Mouse (Mus musculus) forebrain, postnatal 0 days (tissue): ENCODE results near the gene Eif3m. TPM values are rescaled to one million over a fixed set of nuclear protein-coding genes. Genes with fewer than 3 reads are reported as not detected.
A peak's percentile ranks its signal among the peaks of the same experiment; 100 is the strongest.

Experiments used
- ATAC-seq: fragments of 200-750 bp; cut with Nextera tagmentation; 2 replicates; pipeline ENCODE4 v1.8.0; 2017; ENCODE audit warnings: mild to moderate bottlenecking, moderate library complexity
- DNase-seq: peaks from one replicate; pipeline ENCODE4 v3.0.0-alpha.2; 2015
- H3K27ac ChIP-seq: fragments of 300-500 bp; sonication (generic); 2 replicates; pipeline ENCODE4 v1.5.1; 2014; ENCODE audit warnings: low read depth, mild to moderate bottlenecking, antibody characterized with exemption, low read length, moderate library complexity, mixed read lengths
- H3K27me3 ChIP-seq: fragments of 300-500 bp; sonication (generic); 2 replicates; pipeline ENCODE4 v1.6.1; 2014; ENCODE audit warnings: mild to moderate bottlenecking, low read length, mixed read lengths; ENCODE audit not compliant: insufficient read depth
- H3K36me3 ChIP-seq: fragments of 300-500 bp; sonication (generic); 2 replicates; pipeline ENCODE4 v1.6.1; 2014; ENCODE audit warnings: mild to moderate bottlenecking, moderate library complexity; ENCODE audit not compliant: insufficient read depth
- H3K4me1 ChIP-seq: fragments of 300-500 bp; sonication (generic); 2 replicates; pipeline ENCODE4 v1.6.1; 2014; ENCODE audit warnings: antibody characterized with exemption; ENCODE audit not compliant: insufficient read depth
- H3K4me2 ChIP-seq: fragments of 300-500 bp; sonication (generic); 2 replicates; pipeline ENCODE4 v1.6.1; 2014; ENCODE audit warnings: low read depth, mild to moderate bottlenecking, moderate library complexity
- H3K4me3 ChIP-seq: fragments of 300-500 bp; sonication (generic); 2 replicates; pipeline ENCODE4 v1.5.1; 2014; ENCODE audit warnings: low read depth, low read length, mixed read lengths
- H3K9ac ChIP-seq: fragments of 300-500 bp; sonication (generic); 2 replicates; pipeline ENCODE4 v1.6.1; 2014; ENCODE audit warnings: mild to moderate bottlenecking
- H3K9me3 ChIP-seq: fragments of 300-500 bp; sonication (generic); 2 replicates; pipeline ENCODE4 v1.6.1; 2016; ENCODE audit warnings: low read length
- CTCF ChIP-seq: sonication (generic); IDR thresholded peaks from 2 replicates; pipeline ENCODE4 v1.5.1; 2016; ENCODE audit warnings: antibody characterized with exemption, control low read depth, low read depth
- WGBS: fragments of 180-500 bp; shearing (Covaris S2); extraction: QIAGEN DNeasy Blood & Tissue Kit; methylation state at CpG from one replicate; pipeline ENCODE4 v1.1.7; 2014; 5-methylcytosine and 5-hydroxymethylcytosine counted together
- polyA plus RNA-seq: library from polyadenylated mRNA; unstranded; fragments of >200 nt; fragmentation: Nextera tagmentation; extraction: Ambion mirVana; gene quantifications from 2 replicates; pipeline ENCODE4 v1.2.1, GENCODE M21; 2015
- total RNA-seq: library from RNA; depleted of rRNA; stranded (reverse); fragments of >200 nt; gene quantifications from 2 replicates; pipeline ENCODE4 v1.2.3, GENCODE M21; 2014

Gene Eif3m
- total and polyA plus RNA-seq, 2 experiments from 2014 or later: 191 to 192 TPM

- DNase-seq (no peak), ATAC-seq (no peak)
- Histone ChIP-seq H3K4me3 (no peak overlapping the region), H3K9ac (no peak overlapping the region), H3K27ac (no peak overlapping the region), H3K9me3 (no peaks in the 10 kb centered on the region), H3K27me3 (no peaks in the 10 kb centered on the region), H3K4me1 (peaks cover 9% of the 10 kb centered on the region), H3K4me2 (no peak overlapping the region), H3K36me3 (peaks cover 11% of the 10 kb centered on the region)
- 88% methylated on average over 3 of the region's 3 CpGs for WGBS
- TF ChIP-seq CTCF: no peak
These were observed 922 bp upstream of the Eif3m start for GRCm38 (mm10) chr2:105017802-105018201.

DNA sequence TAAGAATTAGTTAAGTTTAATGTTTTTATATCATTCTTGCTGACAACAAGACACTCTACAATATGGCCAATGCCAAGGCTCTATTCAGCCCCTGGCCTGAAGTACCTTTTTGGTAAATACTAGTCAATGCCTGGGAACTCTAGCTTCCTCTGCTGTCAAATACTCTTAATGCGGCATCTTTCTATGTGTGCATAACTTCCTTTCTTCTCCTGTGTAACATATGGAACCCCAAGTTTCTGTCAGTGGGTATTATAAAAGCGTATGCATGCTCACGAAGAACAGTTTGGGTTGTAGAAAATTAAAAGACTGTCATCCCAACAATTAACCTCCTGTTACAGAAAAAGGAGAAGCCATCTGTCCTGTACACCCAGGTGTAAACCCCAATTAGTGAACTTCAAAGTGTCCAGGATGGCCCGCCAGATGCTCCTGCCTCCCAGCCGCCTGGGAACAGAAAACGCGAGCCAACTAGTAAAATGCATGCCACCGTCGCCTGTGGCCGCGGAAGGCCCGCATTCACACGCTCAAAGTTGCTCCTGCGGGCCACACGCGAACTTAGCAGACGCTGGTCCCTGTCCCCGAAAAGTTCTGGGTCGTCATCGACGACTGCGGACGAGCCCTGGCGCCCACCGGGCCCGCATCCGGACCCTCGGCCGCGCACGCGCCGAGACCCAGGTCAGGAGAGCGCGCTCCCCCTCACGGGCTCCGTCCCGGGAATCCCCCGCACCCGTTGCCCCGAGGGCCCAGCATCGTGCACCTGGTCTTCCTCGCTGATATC, 501 bp downstream of the Eif3m start:
- peak overlapping the region; percentile 66 for H3K4me2 ChIP-seq
- peaks cover 9% of the 10 kb centered on the region for H3K4me1 ChIP-seq
- peak; percentile 72 for ATAC-seq
- peaks cover 21% of the 10 kb centered on the region for H3K36me3 ChIP-seq
- under 1% methylated on average over 43 of the region's 43 CpGs for WGBS
- peak overlapping the region; percentile 81 for H3K27ac ChIP-seq
- peak overlapping the region; percentile 87 for H3K4me3 ChIP-seq
- H3K9me3 ChIP-seq: no peaks in the 10 kb centered on the region
- DNase-seq: no peak
- peak overlapping the region; percentile 83 for H3K9ac ChIP-seq
- H3K27me3 ChIP-seq: no peaks in the 10 kb centered on the region
- no peak for TF ChIP-seq CTCF

DNA sequence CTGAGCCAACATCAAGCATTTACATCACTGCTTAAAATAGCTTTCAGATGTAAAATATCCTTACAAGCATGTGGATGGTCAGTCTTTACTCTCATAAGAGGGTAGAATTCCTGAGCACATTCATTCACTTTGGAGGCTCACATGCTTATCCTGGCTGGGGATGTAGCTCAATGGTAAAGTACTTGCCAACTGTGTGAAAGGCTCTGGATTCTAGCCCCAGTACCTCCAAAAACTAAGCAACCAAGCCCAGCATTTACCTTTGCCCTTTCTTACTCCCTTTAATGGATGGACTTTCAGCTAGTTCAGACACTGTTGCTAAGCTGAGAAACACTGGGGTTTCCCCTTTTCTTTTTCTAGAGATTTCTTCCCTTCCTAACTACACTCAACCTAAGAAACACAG, 9.6 kb downstream of the Eif3m start:
- Histone ChIP-seq H3K27ac (no peak overlapping the region), H3K36me3 (peaks cover 64% of the 10 kb centered on the region), H3K4me1 (no peaks in the 10 kb centered on the region), H3K9me3 (no peaks in the 10 kb centered on the region), H3K27me3 (no peaks in the 10 kb centered on the region), H3K4me3 (no peak overlapping the region), H3K4me2 (no peak overlapping the region), H3K9ac (no peak overlapping the region)
- DNase-seq (no peak), ATAC-seq (no peak)
- no peak for TF ChIP-seq CTCF

DNA sequence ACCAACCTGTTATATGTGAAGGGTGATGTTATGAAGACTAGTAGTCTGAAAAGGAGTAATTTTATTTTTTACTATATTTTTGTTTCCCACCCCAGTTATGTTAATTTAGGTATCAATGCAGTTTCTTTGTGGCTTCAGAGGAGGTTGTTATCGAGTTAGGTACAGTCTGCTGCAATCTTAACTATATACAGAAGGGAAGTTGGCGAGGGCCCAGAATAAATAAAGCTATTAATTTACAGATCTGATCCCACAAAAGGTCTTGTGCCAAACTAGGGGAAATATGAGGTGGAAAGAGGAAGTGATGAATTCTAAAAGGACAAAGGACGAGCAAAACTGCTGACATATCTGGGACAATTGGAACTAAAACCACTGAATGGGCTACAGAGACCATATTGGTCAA, 20.7 kb downstream of the Eif3m start:
- 87% methylated on average over 3 of the region's 3 CpGs for WGBS

GRCm38 (mm10) chr2:104994436-104994835, 22.4 kb downstream of the Eif3m start:
- no peak overlapping the region for H3K4me3 ChIP-seq

More for the DNA sequence above, 20.7 kb downstream of the Eif3m start:
- peaks cover 16% of the 10 kb centered on the region for H3K36me3 ChIP-seq
- no peak overlapping the region for H3K4me3 ChIP-seq
- no peak for TF ChIP-seq CTCF
- H3K9me3 ChIP-seq: no peaks in the 10 kb centered on the region
- no peaks in the 10 kb centered on the region for H3K4me1 ChIP-seq
- ATAC-seq (no peak), DNase-seq (no peak)
- H3K4me2 ChIP-seq: no peak overlapping the region
- no peaks in the 10 kb centered on the region for H3K27me3 ChIP-seq
- no peak overlapping the region for H3K9ac ChIP-seq
- no peak overlapping the region for H3K27ac ChIP-seq

GRCm38 (mm10) chr2:104988974-104989373, 27.9 kb downstream of the Eif3m start:
- no peak for DNase-seq
- Histone ChIP-seq H3K9me3 (no peaks in the 10 kb centered on the region), H3K27me3 (no peaks in the 10 kb centered on the region), H3K27ac (no peak overlapping the region), H3K36me3 (0 out of 2 replicates have a peak, but pooled peaks cover 2% of the 10 kb centered on the region), H3K4me3 (no peak overlapping the region), H3K4me2 (no peak overlapping the region), H3K4me1 (no peaks in the 10 kb centered on the region), H3K9ac (no peak overlapping the region)
- no peak for ATAC-seq
- 73% methylated on average over 1 of the region's 1 CpGs for WGBS
- no peak for TF ChIP-seq CTCF

More at GRCm38 (mm10) chr2:104994436-104994835, 22.4 kb downstream of the Eif3m start:
- DNase-seq (no peak), ATAC-seq (no peak)
- TF ChIP-seq CTCF: no peak
- H3K27ac ChIP-seq: no peak overlapping the region
- H3K27me3 ChIP-seq: no peaks in the 10 kb centered on the region
- no peak overlapping the region for H3K4me2 ChIP-seq
- H3K9me3 ChIP-seq: no peaks in the 10 kb centered on the region
- WGBS: 88% methylated on average over 2 of the region's 2 CpGs
- no peaks in the 10 kb centered on the region for H3K4me1 ChIP-seq
- H3K36me3 ChIP-seq: peaks cover 16% of the 10 kb centered on the region
- H3K9ac ChIP-seq: no peak overlapping the region

GRCm38 (mm10) chr2:104985796-104986195, 31.1 kb downstream of the Eif3m start:
- TF ChIP-seq CTCF: no peak
- Histone ChIP-seq H3K36me3 (no peaks in the 10 kb centered on the region), H3K4me2 (no peak overlapping the region), H3K9ac (no peak overlapping the region), H3K4me3 (no peak overlapping the region), H3K27ac (no peak overlapping the region), H3K27me3 (no peaks in the 10 kb centered on the region), H3K9me3 (no peaks in the 10 kb centered on the region), H3K4me1 (no peaks in the 10 kb centered on the region)
- 65% methylated on average over 3 of the region's 3 CpGs for WGBS
- ATAC-seq (no peak), DNase-seq (no peak)
